Mouse (Mus musculus) frontal cortex, postnatal 10 days (tissue): ENCODE measurements at regions not wholly inside any gene's neighbourhood (a gene's known extent, or its start where the extent isn't known, plus 50 kb on each side); places are given as distances from the start of the nearest gene placed in this dataset.
A peak's percentile ranks its signal among the peaks of the same experiment; 100 is the strongest.

Experiments
- DNase-seq, 2 experiments: peaks; one replicate each; pipeline ENCODE4 v3.0.0; 2022; ENCODE audit warnings: low spot score in 2 of 2, mixed read lengths in 1 of 2

DNA sequence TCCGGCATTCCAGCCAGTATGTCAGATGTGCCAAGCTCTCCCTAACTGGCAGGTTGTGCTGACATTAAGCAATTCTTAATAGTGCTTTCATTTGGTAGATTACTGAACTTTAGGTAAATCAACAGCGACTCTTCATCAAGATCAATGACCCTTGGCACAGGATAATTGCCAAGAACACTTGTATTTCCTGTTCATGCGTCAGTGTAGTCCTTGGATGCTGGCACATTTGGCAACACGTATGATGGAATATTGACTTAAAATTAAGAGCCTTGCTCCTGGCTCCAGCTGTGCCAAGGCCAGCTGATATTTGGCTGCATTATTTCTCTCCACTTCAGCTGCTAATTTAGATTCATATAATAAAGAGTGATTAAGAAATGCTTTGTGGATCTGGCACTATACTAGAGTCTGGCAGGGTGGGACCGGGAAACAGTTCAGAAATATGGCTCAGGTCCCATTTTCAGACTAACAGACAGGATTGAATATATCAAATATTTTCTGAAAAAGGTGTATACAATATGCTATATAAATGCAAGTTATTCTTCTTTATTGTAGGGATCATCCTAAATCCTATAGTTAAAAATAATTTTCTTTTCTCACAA is 365.5 kb downstream of the Mllt3 start:
- no peak for DNase-seq

DNA sequence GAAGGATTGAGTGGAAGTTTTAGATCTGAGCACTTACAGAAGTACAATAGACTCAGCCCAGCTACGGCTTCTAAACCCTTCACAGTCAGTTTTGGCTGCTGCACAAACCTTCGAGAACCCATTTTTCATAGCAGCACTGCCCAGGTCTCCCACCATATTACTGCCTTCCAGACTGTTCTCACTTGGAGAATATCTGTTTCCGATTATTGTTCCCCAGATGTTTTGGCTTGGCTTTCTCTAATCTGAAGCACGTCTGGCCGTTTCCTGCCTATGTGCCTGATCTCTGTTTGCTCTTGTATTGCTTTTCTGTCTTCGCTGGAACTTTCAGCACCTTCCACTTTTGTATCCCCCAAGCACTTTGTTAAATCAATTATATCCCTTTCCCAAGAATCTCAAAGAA is 368.0 kb downstream of the Mllt3 start:
- DNase-seq, result no peak

- DNase-seq, result no peak
Measured at GRCm38 (mm10) chr4:87662876-87663275, 370.3 kb downstream of the Mllt3 start.

DNA sequence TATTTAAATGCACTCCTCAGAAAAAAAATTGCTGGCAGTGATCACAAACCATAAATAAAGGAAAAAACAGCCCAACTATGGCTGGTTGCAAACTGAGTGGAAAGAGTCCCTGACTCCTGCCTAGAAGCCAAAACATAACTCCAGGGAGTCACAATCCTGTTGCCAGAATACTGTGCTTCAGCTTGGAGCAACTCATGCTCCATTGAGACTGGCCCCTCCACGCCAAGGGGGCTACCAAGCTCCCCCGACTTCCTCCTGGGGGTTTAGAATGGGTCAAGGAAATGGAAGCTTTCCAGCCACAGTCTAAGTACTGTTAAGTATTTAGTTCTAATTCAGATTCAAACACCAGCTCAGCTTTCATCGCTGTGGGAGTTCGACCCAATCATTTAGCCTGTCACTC is 374.8 kb downstream of the Mllt3 start:
- no peak for DNase-seq

- DNase-seq, result no peak
Measured at GRCm38 (mm10) chr4:87657855-87658254, 375.3 kb downstream of the Mllt3 start.

DNA sequence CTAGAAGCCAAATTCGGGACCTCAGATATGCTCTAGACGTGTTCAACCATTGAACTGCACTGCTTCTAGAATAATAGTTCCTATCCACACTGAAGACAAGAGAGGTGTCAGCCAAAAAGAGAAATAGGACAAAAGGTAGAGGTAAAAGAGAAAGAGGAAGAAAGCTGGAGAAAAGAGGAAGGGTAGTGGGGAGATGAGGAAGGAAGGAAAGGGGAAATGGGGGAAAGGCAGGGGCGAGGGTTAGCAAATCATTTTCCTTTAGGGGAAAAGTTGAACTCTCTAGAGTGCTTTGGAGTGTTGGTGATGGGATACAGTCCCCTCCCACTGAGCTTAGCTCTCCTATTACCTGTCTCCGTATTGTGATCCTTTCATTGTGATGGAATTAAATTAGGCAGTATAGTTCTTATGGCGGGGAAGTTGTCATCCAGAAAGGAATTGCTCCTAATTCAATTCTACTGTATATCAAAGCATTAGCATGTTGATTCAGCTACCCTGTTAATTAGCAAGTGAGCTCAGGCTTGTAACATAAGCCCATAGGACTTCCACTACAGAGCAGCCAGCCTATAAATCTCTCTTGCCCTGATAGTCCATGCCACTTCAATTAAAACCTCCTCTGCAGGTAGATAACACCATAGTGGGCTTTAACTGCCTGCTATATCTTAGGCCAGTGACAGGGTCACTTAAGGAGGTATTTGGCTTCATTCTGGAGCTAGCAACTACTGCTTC is 379.6 kb downstream of the Mllt3 start:
- no peak for DNase-seq

GRCm38 (mm10) chr4:87652314-87652934 is 380.7 kb downstream of the Mllt3 start:
- no peak for DNase-seq

- DNase-seq, result no peak
Measured at GRCm38 (mm10) chr4:87651275-87651674, 381.9 kb downstream of the Mllt3 start.

DNA sequence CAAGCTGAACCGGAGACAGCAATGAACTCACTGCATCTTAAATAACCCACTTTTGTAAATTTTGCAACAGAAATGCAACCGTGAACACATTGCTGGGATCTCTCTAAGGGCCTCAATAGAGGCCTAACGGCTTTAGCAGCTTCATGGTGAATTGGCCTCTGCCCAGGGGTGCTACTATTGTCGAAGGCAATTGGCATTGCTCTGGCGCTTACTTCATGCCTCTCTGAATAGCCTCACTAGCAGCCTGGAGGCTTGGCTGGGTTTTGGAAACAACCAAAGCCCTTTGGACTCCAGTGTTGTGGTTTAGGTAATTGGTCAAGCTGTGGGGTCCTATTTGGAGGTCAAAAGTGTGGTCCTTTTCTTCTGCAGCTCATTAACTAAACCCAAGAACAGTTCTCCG is 382.3 kb downstream of the Mllt3 start:
- DNase-seq, result peak; percentile 14 to 19

DNA sequence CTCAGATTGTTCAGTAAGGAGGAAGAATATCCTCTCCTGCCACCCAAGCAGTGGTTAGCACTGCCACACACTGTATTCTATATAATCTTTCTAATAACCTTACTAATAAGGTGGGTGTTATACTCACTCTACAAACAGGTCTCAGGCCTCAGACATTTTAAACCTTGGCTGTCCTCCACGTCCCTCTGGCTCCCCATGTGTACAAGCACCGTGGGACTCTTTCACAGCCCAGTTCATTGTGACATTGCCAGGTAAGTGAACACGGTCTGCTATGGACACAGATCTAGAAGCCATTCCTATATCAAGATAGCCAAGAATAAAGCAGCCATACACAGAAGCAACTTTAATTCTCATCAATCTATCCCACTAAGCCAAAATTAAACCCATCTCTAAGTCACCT is 382.8 kb downstream of the Mllt3 start:
- DNase-seq, result no peak

DNA sequence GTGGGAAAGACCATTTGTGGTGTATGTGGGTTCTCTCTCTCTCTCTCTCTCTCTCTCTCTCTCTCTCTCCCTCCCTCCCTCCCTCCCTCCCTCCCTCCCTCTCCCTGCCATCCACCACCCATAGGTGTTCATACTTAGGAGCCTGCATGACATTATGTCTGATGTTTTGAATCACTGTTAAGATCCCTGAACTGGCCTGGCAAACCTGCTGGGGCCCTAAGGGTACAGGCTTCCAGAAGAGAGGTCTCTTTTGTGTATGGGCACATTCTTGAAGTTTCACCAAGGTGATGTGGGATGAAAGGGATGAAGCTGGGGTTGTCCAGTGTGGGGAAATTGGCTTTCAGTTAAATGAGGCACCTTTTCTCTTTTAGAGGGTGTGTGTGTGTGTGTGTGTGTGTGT is 384.2 kb downstream of the Mllt3 start:
- DNase-seq, result no peak

- peak; percentile 15 to 51 for DNase-seq
Measured at GRCm38 (mm10) chr4:87647932-87648911, 384.9 kb downstream of the Mllt3 start.

DNA sequence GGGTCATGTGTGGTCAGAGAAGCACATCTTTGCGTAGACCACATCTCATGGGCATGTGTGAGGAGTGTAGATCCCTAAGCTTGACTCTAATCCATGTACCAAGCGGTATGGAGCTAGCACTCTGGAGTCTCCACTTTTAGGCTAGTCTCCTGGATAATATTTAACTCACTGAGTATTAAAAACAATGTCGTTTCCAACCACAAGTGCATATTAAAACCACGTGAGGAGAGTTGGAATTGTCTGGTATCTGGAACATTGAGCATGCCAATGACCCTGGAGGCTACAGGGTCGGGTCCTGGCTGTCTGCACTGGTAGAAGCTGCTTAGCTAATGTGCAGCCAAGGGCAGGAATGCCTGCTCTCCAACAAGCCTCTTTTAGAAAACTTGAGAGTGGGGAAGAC is 391.2 kb downstream of the Mllt3 start:
- no peak for DNase-seq

GRCm38 (mm10) chr4:87641551-87641950 is 391.6 kb downstream of the Mllt3 start:
- DNase-seq, result no peak

- no peak for DNase-seq
Measured at GRCm38 (mm10) chr4:87638380-87638646, 394.9 kb downstream of the Mllt3 start.

DNA sequence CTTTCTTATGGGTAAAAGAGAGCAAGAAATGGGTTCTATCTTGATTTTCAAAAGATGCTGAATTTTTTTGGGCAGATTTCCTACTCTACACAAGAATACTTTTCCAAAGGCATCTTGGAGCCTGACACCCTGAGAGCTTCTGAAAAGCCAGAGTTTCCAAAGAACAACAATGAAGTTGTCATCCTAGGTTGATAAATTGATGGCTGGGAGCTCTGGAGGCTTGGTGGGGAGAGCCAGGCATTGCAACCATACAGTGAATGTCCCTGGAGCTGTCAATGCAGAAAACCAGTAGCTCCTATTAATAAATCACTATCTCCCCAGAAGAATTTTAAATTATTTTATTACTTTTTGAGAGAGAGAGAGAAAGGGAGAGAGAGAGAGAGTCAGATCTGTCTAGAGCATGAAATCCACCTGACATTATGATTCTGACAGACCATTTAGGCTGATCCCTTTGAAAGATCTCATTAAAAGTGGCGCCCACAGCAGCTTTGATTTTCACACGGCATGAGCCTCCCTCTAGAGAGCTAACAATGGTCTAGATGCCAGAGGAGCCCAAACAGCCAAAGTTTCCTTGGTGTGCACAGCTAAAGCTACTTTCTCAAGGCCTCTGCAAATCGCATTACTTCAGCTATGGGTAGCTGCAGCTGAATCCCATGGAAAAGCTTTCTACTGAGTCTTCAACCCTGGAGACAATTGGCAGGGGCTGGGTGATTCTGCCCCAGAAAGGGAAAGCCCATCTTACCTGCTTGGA is 395.4 kb downstream of the Mllt3 start:
- DNase-seq, result no peak

GRCm38 (mm10) chr4:87611116-87611515 is 380.8 kb upstream of the Slc24a2 start:
- no peak for DNase-seq

- DNase-seq, result no peak
Measured at GRCm38 (mm10) chr4:87593644-87594043, 363.4 kb upstream of the Slc24a2 start.

GRCm38 (mm10) chr4:87590797-87591196 is 360.5 kb upstream of the Slc24a2 start:
- DNase-seq, result no peak

GRCm38 (mm10) chr4:87578164-87578563 is 347.9 kb upstream of the Slc24a2 start:
- DNase-seq, result no peak

DNA sequence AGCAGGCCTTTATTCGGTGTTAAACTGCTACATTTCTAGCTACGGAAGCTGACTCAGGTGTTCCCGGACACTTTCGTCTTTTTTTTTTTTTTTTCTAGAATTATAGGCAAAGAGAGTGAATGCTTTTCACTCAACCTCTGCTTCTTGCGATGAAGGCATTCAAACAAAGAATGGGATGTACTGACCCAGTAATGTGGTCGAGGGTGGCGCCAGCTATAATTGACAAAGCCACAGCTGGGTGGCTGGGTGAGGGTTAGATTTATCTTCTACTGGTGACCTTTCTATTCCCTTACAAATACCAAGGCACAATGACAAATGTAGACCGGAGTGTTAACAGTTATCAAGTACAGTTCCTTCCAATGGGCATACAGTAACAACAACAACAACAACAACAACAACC is 340.7 kb upstream of the Slc24a2 start:
- no peak for DNase-seq

DNA sequence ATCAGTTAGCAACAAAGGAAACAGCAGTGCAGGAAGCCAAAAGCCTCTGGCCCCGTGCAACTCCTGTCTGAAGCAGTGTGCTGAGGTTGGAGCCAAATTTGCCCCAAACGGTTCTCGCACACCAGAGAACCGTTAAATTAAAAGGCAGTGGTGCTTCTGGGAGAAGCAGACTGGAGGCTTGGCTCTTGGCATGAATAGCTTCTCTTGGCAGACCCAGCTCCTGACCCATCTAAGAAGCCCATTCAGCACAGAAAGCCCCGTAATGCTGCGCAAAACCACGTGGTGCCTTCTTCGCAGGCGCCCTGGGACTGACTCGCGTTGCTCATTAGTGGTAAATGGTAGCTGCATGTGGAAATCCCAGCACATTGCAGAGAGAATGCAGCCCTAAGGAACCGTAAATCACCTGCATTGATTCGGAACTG is 340.2 kb upstream of the Slc24a2 start:
- DNase-seq, result peak; percentile 20 to 37
